Mouse (Mus musculus): ENCODE results near the gene Sirt3. TPM values are rescaled to one million over a fixed set of nuclear protein-coding genes. Genes with fewer than 3 reads are reported as not detected.
A peak's percentile ranks its signal among the peaks of the same experiment; 100 is the strongest.
"Not testable (repeated sequence)": the region's sequence is repeated elsewhere in the genome, so short reads cannot be mapped to it uniquely, and the experiment has no call there.

Gene Sirt3
- polyA plus RNA-seq, 1 experiment from 2014 or later: 34.8 TPM

DNA sequence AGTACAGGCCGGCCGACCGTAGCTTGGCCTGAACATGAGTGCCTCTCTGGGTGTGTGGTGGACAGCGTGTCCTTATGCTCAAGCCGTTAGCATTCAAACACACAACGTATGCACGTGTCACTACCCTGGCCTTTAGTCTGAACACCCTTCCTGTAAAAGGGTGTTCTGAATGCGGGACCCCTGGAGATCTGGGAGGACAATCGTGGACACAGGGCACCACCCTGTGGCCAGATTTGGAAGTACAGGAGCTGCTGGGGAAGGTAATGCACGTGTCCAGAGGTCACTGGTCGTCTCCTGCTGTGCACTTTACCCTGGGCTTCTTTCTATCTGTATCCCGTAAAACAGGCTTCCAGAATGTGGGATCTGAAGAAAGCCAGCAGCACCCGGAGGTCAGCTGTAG is 21.1 kb upstream of the Sirt3 start:
- Histone ChIP-seq H3K9ac (ENCODE audit: low read depth, low read length) (no peak overlapping the region), H3K27me3 (ENCODE audit: control insufficient read depth, insufficient read depth, low read length) (no peaks in the 10 kb centered on the region), H3K36me3 (ENCODE audit: control insufficient read depth, insufficient read depth, low read length) (peaks cover 3% of the 10 kb centered on the region; the same call in 1 of the 2 replicates), H3K4me1 (ENCODE audit: control insufficient read depth, insufficient read depth, low read length) (peaks cover 7% of the 10 kb centered on the region; the same call in 1 of the 2 replicates), H3K4me3 (ENCODE audit: low read depth, low read length) (no peak overlapping the region), H3K4me2 (no peak overlapping the region), H3K9me3 (replicated peaks; ENCODE audit: control insufficient read depth, low read length) (no peaks in the 10 kb centered on the region), H3K27ac (ENCODE audit: low read depth, low read length) (no peak overlapping the region)
- no peak for ATAC-seq (replicated peaks; ENCODE audit: insufficient number of reproducible peaks, low FRiP score, low TSS enrichment)
- 27% methylated on average over 13 of the region's 13 CpGs for WGBS (ENCODE audit: insufficient replicate concordance)

DNA sequence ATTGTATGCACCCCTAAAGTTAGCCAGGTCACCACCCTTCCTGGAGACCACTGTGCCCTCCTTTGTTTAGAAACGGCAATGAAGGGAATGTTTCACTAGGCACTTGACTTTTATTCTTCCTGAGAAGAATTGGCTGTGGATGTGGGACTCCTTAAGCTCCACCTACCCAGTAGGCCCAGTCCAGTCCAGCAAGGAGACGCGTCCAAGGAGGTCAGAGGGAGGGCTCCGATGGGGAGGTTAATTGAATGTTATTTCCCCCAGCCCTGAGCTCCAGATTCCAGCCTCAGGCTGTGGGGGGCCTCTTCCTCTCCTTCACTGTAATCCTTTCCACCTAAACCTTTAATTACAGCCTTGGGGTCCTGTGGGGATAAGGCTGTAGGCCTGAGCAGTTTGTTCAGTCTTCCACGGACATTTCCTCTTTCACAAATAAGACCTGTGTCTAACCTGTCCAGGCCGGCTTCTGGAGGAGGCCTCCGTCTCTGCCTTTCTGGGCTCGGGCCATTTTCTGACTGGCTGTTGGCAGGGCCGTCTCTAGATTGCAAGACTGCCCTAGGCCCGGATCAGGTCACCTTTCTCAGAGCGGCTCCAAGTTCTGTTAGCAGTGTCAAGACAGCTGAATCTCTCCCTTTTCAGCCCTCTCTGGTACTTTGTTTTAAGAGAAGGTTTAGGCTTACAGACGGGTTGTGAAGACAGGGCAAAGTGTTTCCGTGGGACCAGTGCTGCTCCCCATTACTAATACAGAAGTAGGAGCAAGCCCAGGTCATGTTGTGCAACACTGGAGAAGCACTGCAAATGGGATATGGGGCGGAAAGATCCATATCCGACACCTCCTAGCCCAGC is 20.1 kb upstream of the Sirt3 start:
- Histone ChIP-seq H3K4me1 (ENCODE audit: control insufficient read depth, insufficient read depth, low read length) (peaks cover 7% of the 10 kb centered on the region; the same call in 1 of the 2 replicates), H3K27ac (ENCODE audit: low read depth, low read length) (no peak overlapping the region), H3K4me2 (no peak overlapping the region), H3K4me3 (ENCODE audit: low read depth, low read length) (no peak overlapping the region), H3K9me3 (replicated peaks; ENCODE audit: control insufficient read depth, low read length) (no peaks in the 10 kb centered on the region), H3K36me3 (ENCODE audit: control insufficient read depth, insufficient read depth, low read length) (peaks cover 12% of the 10 kb centered on the region), H3K9ac (ENCODE audit: low read depth, low read length) (no peak overlapping the region), H3K27me3 (ENCODE audit: control insufficient read depth, insufficient read depth, low read length) (no peaks in the 10 kb centered on the region)
- ATAC-seq (replicated peaks; ENCODE audit: insufficient number of reproducible peaks, low FRiP score, low TSS enrichment): no peak
- 77% methylated on average over 15 of the region's 15 CpGs for WGBS (ENCODE audit: insufficient replicate concordance)

DNA sequence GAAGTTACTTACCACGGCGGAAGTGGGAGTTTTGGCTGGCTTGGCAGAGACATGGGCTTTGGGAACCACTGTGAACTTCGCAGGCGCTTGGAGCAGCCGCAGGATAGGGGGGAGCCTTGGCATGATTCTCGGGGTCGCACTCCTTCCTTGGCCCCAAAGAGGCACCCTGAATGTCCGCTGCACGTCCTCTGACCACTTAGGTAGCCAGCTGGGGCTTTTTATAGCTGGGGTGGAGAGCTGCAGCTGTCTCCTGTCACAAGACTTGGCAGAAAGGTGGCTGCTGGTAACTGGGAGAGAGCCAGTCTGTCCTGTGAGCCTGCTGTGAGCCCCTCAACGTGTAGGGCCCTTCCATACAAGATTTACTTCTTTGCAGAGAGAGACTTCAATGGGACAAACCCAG is 18.1 kb upstream of the Sirt3 start, which contains the start of gene Cox8b:
Gene Cox8b (minus strand): TSS at position 227 of the 400 bp plus-strand sequence.
- H3K4me3 ChIP-seq (ENCODE audit: low read depth, low read length): peak within 1 kb of the TSS; percentile 8; the same call in 1 of the 2 replicates
- peaks cover 12% of the 10 kb centered on the region for H3K36me3 ChIP-seq (ENCODE audit: control insufficient read depth, insufficient read depth, low read length)
- H3K9ac ChIP-seq (ENCODE audit: low read depth, low read length): peak within 1 kb of the TSS; percentile 60; the same call in 1 of the 2 replicates
- H3K27me3 ChIP-seq (ENCODE audit: control insufficient read depth, insufficient read depth, low read length): no peaks in the 10 kb centered on the region
- H3K4me2 ChIP-seq: peak within 1 kb of the TSS; percentile 39
- WGBS (ENCODE audit: insufficient replicate concordance): 54% methylated on average over 10 of the region's 10 CpGs
- H3K27ac ChIP-seq (ENCODE audit: low read depth, low read length): peak within 1 kb of the TSS; percentile 62
- ATAC-seq (replicated peaks; ENCODE audit: insufficient number of reproducible peaks, low FRiP score, low TSS enrichment): no peak
- H3K9me3 ChIP-seq (replicated peaks; ENCODE audit: control insufficient read depth, low read length): no peaks in the 10 kb centered on the region
- peaks cover 7% of the 10 kb centered on the region; the same call in 1 of the 2 replicates for H3K4me1 ChIP-seq (ENCODE audit: control insufficient read depth, insufficient read depth, low read length)

DNA sequence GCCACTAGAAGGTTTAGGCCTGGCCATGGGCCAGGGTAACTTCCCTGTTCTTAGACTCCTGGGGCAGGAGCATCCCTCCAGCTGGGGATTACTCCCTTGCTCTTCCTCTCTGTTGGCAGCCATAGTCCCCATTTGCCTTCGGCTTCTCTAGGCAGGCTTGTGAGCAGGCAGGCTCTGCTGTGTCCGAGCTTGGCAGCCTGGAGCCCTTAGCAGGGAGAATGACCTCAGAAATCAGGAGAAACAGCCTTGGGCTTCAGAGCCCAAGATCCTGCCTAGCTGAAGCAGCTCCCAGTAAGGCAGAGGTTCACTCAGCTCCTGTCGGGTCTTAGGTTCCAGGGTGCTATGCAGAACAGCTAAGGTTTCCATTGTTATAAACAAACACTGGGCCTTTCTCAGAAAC is 17.0 kb upstream of the Sirt3 start:
- WGBS (ENCODE audit: insufficient replicate concordance): 73% methylated on average over 3 of the region's 3 CpGs
- H3K4me3 ChIP-seq (ENCODE audit: low read depth, low read length): no peak overlapping the region
- H3K36me3 ChIP-seq (ENCODE audit: control insufficient read depth, insufficient read depth, low read length): peaks cover 12% of the 10 kb centered on the region
- H3K4me2 ChIP-seq: no peak overlapping the region
- H3K4me1 ChIP-seq (ENCODE audit: control insufficient read depth, insufficient read depth, low read length): peaks cover 7% of the 10 kb centered on the region; the same call in 1 of the 2 replicates
- no peaks in the 10 kb centered on the region for H3K9me3 ChIP-seq (replicated peaks; ENCODE audit: control insufficient read depth, low read length)
- no peak overlapping the region; the same call in 1 of the 2 replicates for H3K9ac ChIP-seq (ENCODE audit: low read depth, low read length)
- H3K27me3 ChIP-seq (ENCODE audit: control insufficient read depth, insufficient read depth, low read length): no peaks in the 10 kb centered on the region
- H3K27ac ChIP-seq (ENCODE audit: low read depth, low read length): no peak overlapping the region
- no peak for ATAC-seq (replicated peaks; ENCODE audit: insufficient number of reproducible peaks, low FRiP score, low TSS enrichment)

DNA sequence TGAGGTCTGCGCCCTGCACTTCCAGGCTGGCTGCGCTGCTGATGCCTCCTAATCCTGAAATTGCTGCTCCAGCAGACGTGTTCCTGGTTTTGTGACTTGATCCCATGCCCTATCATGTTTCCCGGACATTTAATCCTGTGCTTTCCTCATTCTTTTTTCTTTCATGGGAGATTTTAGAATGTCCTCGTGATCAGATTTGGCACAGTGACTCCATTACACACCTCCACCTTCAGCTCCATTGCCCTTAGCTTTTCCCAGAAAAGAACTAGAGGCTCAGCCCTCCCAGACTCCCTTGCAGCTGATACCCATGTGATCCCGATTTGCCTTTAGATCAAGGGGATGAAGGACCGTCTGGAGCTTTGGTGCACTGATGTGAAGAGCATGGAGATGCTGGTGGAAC is 15.8 kb upstream of the Sirt3 start:
- peaks cover 7% of the 10 kb centered on the region; the same call in 1 of the 2 replicates for H3K4me1 ChIP-seq (ENCODE audit: control insufficient read depth, insufficient read depth, low read length)
- H3K27me3 ChIP-seq (ENCODE audit: control insufficient read depth, insufficient read depth, low read length): no peaks in the 10 kb centered on the region
- H3K9me3 ChIP-seq (replicated peaks; ENCODE audit: control insufficient read depth, low read length): no peaks in the 10 kb centered on the region
- WGBS (ENCODE audit: insufficient replicate concordance): 86% methylated on average over 7 of the region's 7 CpGs
- no peak for ATAC-seq (replicated peaks; ENCODE audit: insufficient number of reproducible peaks, low FRiP score, low TSS enrichment)
- H3K4me2 ChIP-seq: no peak overlapping the region
- no peak overlapping the region for H3K9ac ChIP-seq (ENCODE audit: low read depth, low read length)
- no peak overlapping the region for H3K4me3 ChIP-seq (ENCODE audit: low read depth, low read length)
- peaks cover 16% of the 10 kb centered on the region for H3K36me3 ChIP-seq (ENCODE audit: control insufficient read depth, insufficient read depth, low read length)
- no peak overlapping the region for H3K27ac ChIP-seq (ENCODE audit: low read depth, low read length)

DNA sequence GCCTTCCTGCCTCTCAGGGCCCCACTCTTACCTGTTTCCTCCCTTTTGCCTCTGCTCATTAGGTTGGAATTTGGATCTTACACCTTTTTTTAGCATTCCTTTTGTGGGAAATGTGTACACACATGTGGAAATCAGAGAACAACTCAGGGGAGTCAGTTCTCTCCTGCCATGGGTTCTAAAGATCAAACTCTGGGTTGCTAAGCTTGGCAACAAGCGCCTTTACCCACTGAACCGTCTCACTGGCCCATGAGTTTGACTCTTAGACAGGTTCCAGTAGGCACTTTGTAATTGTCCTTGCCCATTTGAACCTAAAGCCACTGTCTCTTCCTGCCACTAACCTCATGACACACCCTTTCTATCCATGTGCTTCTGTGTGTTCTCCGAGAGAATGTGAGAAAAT is 12.5 kb upstream of the Sirt3 start:
- H3K9me3 ChIP-seq (replicated peaks; ENCODE audit: control insufficient read depth, low read length): no peaks in the 10 kb centered on the region
- no peak overlapping the region for H3K27ac ChIP-seq (ENCODE audit: low read depth, low read length)
- WGBS (ENCODE audit: insufficient replicate concordance): 93% methylated on average over 3 of the region's 3 CpGs
- no peak overlapping the region for H3K9ac ChIP-seq (ENCODE audit: low read depth, low read length)
- peaks cover 25% of the 10 kb centered on the region for H3K36me3 ChIP-seq (ENCODE audit: control insufficient read depth, insufficient read depth, low read length)
- no peak overlapping the region for H3K4me3 ChIP-seq (ENCODE audit: low read depth, low read length)
- H3K27me3 ChIP-seq (ENCODE audit: control insufficient read depth, insufficient read depth, low read length): no peaks in the 10 kb centered on the region
- H3K4me2 ChIP-seq: no peak overlapping the region
- no peaks in the 10 kb centered on the region for H3K4me1 ChIP-seq (ENCODE audit: control insufficient read depth, insufficient read depth, low read length)
- ATAC-seq (replicated peaks; ENCODE audit: insufficient number of reproducible peaks, low FRiP score, low TSS enrichment): no peak

DNA sequence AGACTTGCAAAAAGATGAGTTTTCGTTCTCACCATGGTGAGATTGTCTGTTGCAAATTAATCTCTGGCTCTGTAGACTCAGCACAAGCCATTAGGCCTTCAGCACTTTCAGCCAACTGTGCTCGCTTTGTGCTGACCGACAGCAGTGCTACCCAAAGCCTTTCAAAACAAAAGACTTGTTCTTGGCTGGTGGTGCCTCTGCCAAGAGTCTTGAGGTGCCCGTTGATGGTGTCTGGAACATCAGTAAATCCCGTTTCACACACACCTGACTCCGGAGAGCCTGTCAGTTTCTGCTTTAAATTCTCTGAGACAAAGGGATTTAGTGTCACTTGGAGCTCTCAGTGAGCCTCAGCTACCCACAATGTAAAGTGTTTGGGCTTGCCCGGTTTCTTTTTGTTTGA is 11.9 kb upstream of the Sirt3 start:
- Histone ChIP-seq H3K36me3 (ENCODE audit: control insufficient read depth, insufficient read depth, low read length) (peaks cover 29% of the 10 kb centered on the region), H3K9me3 (replicated peaks; ENCODE audit: control insufficient read depth, low read length) (no peaks in the 10 kb centered on the region), H3K27me3 (ENCODE audit: control insufficient read depth, insufficient read depth, low read length) (no peaks in the 10 kb centered on the region), H3K9ac (ENCODE audit: low read depth, low read length) (no peak overlapping the region), H3K4me2 (no peak overlapping the region), H3K4me3 (ENCODE audit: low read depth, low read length) (no peak overlapping the region), H3K4me1 (ENCODE audit: control insufficient read depth, insufficient read depth, low read length) (no peaks in the 10 kb centered on the region), H3K27ac (ENCODE audit: low read depth, low read length) (no peak overlapping the region)
- 87% methylated on average over 7 of the region's 7 CpGs for WGBS (ENCODE audit: insufficient replicate concordance)
- ATAC-seq (replicated peaks; ENCODE audit: insufficient number of reproducible peaks, low FRiP score, low TSS enrichment): no peak

DNA sequence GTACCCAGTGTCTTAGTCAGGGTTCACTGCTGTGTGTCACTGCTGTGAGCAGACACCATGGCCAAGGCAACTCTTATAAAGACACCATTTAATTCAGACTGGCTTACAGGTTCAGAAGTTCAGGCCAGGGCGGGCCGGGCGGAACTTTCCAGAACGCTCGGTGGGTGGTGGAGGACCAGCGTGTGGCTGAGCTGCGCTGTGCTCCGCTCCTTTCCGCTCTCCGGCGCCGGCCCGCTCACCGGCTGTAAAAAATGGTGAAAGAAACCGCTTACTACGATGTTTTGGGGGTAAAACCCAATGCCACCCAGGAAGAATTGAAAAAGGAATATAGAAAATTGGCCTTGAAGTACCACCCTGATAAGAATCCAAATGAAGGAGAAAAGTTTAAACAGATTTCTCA is 8.5 kb upstream of the Sirt3 start:
- H3K9me3 ChIP-seq (replicated peaks; ENCODE audit: control insufficient read depth, low read length); H3K4me3 ChIP-seq (ENCODE audit: low read depth, low read length); H3K4me1 ChIP-seq (ENCODE audit: control insufficient read depth, insufficient read depth, low read length); H3K27ac ChIP-seq (ENCODE audit: low read depth, low read length); H3K27me3 ChIP-seq (ENCODE audit: control insufficient read depth, insufficient read depth, low read length); H3K4me2 ChIP-seq; H3K9ac ChIP-seq (ENCODE audit: low read depth, low read length); ATAC-seq (replicated peaks; ENCODE audit: insufficient number of reproducible peaks, low FRiP score, low TSS enrichment): not testable (repeated sequence)
- 95% methylated on average over 16 of the region's 16 CpGs for WGBS (ENCODE audit: insufficient replicate concordance)
- H3K36me3 ChIP-seq (ENCODE audit: control insufficient read depth, insufficient read depth, low read length): peaks cover 20% of the 10 kb centered on the region
